Mouse (Mus musculus) brain, embryonic 14.5 days (tissue): ENCODE data around the gene Kat2a. TPM values are rescaled to one million over a fixed set of nuclear protein-coding genes. Genes with fewer than 3 reads are reported as not detected.

ENCODE experiments used
- DNase-seq: peaks from one replicate; pipeline ENCODE4 v3.0.0-alpha.2; 2011; ENCODE audit warnings: low read depth
- CTCF ChIP-seq: fragments of 200-500 bp; IDR thresholded peaks from 2 replicates; pipeline ENCODE4 v1.5.1; 2012; ENCODE audit warnings: inconsistent platforms, mild to moderate bottlenecking, moderate library complexity, borderline replicate concordance; ENCODE audit not compliant: insufficient read depth, insufficient read length; ENCODE audit errors: extremely low read depth
- POLR2A ChIP-seq: fragments of 200-500 bp; IDR thresholded peaks from 2 replicates; pipeline ENCODE4 v1.6.1; 2012; ENCODE audit warnings: mild to moderate bottlenecking, inconsistent platforms, borderline replicate concordance; ENCODE audit not compliant: poor library complexity, insufficient read depth, insufficient read length, severe bottlenecking; ENCODE audit errors: extremely low read depth
- polyA plus RNA-seq: library from polyadenylated mRNA; depleted of rRNA; stranded (reverse); fragments of >200 nt; gene quantifications from 2 replicates; pipeline ENCODE4 v1.2.3, GENCODE M21; 2012

The Kat2a gene
- polyA plus RNA-seq, 1 experiment: 61.8 TPM

DNA sequence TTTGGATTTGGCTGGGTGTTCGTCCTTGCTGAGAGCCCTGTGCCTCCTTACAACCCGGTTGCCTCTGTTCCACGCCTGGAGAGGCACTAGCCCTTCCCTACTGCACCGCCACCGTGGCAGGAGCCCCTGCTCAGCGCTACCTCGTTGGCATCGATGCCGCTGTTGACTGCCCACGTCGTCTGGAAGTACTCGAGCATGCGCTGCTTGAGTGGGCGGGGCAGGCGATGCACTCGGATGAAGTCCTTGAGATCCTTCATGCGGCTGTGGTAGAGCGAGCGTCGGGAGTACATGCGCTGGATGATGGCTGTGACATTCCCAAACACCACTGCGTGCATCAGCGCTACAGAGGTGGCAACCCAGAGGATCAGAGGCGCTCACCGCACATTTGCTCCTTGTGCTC is 37.2 kb upstream of the Kat2a start:
- DNase-seq: no peak
- no peak for TF ChIP-seq CTCF
- TF ChIP-seq POLR2A: no peak

DNA sequence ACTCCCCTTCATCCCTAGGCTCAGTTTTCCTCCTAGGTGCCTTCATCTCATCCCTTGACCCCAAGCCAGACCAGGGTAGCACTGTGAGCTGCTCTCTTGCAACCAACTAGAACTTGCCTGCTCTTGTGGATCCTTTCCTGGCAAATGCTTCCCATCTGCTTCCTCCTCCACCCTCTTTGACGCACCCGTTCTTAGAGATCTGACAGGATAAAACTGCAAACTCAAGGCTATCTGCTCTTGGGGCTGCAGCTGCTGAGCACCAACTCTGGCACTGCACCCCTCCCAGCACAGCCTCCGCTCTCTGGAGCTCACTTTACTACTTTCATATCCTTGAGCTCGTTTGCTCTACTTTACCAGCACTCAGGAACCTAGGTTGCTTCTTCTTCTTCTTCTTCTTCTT is 36.4 kb upstream of the Kat2a start:
- no peak for DNase-seq
- TF ChIP-seq CTCF (no peak), POLR2A (no peak)

DNA sequence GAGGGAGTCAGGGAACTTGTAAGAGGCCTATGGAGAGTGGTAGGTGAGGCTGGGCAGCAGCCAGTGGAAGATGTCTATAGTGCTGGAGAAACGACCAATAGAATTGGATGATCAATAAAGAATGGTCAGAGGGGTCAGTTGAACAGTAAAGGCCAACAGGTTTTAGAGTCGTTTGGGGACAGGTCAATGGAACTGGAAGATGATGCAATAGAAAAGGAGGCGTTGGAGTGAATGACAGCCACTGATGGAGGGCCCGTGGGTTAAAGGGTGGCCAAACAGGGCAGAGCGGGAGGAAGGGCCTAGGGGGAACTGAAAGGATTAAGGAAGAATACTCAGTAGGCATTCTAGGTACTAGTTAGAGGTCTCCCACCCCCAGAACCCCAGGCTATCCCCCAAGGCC is 34.8 kb upstream of the Kat2a start:
- TF ChIP-seq POLR2A: no peak
- no peak for DNase-seq

DNA sequence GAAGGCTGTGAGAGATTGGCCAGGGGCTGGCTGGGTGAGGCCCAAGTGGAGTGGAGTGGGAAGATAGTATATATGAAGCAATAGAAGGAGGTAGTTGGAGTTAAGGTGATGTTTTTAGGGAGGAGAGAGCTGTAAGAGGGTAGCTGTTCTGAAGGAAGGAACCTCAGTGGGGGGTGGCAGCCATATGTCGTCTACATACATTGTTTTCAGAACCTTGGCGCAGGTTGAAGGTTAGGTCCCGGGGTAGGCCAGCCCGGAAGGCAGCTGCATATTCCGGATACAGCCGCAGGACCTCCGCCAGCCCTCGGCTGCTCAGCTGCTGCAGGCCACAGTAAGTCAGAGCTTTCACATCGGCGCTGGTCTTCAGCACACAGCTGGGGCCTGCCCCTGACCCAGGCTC is 34.3 kb upstream of the Kat2a start:
- TF ChIP-seq POLR2A (no peak), CTCF (no peak)
- DNase-seq: no peak

DNA sequence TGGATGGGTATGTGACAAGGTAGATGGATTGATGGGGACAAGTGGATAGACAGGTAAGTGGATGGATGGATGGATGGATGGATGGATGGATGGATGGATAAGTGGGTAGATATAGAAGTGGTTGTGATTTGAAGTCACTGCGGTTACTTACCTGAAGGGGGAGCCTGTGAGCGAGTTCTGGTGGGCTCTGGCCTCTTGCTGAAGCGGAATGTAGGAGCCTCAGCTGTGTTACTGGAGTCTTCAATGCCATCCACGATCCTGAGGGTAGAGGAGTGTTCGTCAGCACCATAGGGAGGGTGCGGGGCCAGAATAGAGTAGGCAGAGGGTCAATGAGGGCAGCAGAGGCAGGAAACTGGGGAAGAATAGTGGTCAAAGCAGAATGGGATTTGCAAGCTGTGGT is 32.8 kb upstream of the Kat2a start:
- DNase-seq: peak; percentile 79
- TF ChIP-seq CTCF (peak; percentile 71), POLR2A (no peak)

DNA sequence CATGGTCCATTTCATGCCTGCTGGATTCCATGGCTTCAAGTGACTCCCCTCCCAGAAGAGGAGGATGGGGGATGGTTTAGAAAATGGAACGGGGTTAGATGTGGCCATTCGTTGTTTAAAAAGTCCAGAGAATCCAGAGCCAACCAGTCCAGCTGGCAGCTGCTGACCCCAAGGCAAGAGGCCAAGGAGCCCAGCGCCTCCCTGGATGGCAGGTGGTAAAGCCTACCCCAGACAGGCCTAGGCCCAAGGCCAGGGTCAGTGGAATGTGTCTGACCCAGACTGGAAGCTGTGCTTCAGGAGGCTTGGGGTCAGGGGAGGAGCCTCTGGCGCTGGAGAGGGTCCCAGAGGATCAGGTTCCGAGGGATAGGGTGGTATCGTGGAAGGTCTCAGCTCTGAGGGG is 29.1 kb upstream of the Kat2a start:
- DNase-seq: no peak
- no peak for TF ChIP-seq POLR2A

DNA sequence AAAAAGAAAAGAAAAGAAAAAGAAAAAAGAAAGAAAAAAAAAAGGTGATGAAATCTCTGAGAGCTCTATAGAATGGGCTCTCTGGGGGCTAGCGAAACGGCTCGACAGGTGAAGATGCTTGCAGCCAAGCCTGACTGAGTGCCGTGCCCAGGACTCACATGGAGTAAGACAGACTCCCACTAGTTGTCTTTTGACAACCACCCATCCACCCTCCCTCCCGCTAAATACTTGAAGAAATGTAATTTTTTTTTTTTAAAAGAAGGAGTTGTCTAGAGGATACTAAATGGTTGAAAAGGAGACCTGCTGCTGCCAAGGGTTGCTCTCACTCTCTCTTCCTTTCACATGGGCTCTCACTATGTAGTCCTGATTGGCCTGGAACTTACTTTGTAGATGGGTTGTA is 26.5 kb upstream of the Kat2a start:
- no peak for DNase-seq
- no peak for TF ChIP-seq CTCF
- no peak for TF ChIP-seq POLR2A

DNA sequence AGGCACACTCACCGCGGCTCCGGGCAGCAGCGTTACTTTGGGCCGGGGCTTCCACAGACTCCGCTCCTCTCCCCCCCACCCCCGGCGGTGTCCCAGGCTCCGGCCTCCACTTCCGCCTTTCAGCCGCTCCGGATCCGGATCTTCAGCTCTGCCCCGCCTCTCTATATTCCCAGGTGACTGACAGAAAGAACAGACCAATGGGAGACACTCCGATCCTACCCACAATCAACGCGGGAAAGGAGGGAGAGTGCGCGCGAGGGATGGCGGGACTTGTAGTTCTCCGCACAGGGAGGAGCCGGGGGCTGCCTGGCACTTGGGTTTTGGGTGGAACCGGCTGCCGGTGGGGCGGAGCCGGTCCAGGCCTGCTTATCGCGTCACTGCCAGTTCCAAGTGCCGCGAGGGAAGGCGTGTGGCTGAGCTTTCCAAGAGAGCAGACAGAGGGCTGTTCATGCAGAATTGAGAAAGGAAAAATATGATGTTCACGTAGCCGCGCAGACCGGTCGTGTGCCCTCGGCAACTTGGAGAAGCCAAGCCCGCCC is 25.9 kb upstream of the Kat2a start, which contains the start of gene Rab5c:
Rab5c (minus strand) TSS at position 150 of the 539 bp plus-strand sequence.
- TF ChIP-seq POLR2A (peak; percentile 26; the same call in 1 of the 2 replicates), CTCF (no peak)
- DNase-seq: peak; percentile 100

DNA sequence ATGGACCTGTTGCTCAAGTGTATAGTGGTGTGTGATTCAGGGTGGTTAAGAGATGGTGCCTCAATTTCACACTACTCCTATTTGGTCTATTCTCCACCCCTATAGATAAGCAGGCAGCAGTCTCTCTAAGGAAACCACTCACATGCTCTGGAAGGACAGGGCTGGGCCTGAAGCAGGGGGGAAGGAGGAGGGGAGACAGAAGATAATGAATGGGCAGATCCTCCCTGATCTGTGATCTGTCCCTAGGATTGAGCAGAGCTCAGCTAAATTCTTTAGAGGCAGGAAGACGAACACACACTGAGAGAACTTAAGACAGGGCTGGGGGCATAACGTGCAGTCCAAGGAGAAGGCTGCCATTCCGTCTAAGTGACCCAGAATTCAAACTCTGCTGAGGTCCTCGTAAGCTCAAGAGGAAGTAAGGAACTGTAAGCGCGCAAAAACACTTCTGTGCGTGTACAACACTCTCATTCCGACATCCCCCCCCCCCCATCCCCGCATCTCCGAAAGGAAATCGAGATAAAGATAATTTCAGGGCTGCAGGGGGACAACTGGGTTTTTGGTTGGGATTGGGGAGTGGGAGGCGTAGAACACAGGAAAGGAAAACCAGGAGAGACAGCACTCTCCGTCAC is 25.0 kb upstream of the Kat2a start:
- DNase-seq: no peak
- TF ChIP-seq CTCF (no peak), POLR2A (no peak)

DNA sequence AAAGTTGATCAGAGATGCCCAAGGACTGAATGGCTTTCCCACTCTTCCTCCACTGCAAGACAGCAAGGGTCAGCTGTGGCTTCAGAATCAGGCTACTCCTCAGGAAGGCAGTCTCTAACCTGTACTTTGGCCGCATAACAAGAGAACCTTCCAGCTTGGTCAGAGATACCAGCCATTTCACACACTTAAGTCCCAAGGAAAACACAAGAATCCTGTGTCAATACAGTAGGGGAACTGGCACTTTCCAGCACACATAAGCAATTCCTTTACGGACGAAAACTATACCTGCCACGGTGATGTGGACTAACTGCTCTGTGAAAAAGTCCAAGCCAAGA is 24.4 kb upstream of the Kat2a start:
- TF ChIP-seq CTCF (no peak), POLR2A (no peak)
- DNase-seq: no peak

DNA sequence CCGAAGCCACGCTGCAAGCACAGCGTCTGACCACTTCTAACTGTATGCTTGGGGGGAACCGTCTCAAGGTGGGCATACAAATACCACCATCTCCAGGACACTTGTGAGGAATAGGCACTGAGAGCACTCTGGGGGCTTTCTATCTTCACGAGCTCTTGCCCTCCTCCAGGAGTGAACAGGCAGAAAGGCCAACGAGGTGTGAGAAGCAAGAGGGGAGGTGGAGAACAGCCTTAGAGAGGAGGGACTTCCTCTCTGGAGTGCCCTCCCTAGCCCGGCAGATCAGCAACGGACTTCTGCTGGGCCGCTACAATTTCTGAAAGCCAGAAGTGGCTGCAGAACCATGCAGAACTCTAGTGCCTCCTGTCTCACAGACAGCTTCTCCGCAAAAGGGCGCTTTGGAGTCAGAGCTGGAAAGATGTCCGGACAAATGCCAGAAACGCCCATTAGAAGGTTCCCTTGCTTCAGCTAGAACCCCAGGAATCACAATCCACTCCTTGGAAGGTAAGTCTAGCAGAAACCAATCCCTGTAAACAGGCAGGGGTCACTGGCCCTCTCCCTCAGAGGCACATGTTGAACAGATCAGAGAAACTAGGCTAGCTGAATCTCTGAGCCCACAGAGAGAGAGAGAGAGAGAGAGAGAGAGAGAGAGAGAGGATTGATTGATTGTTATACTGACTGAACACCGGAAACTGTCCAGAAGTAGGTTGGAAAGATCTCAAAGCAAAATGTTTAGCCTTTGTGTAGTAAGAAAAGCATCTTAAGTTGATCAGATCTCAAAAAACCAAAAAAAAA is 23.9 kb upstream of the Kat2a start:
- TF ChIP-seq CTCF (no peak), POLR2A (no peak)
- no peak for DNase-seq
